Mouse (Mus musculus): ENCODE measurements around the gene Sik1.

Gene Sik1

GRCm38 (mm10) chr17:31811333-31811732 is 44.3 kb downstream of the Sik1 start:
- no peak for DNase-seq (ENCODE audit: inconsistent age in 2 of 2, low spot score in 1 of 2)

GRCm38 (mm10) chr17:31809894-31810293 is 45.7 kb downstream of the Sik1 start:
- DNase-seq (ENCODE audit: inconsistent age in 2 of 2, low spot score in 1 of 2), result no peak

DNA sequence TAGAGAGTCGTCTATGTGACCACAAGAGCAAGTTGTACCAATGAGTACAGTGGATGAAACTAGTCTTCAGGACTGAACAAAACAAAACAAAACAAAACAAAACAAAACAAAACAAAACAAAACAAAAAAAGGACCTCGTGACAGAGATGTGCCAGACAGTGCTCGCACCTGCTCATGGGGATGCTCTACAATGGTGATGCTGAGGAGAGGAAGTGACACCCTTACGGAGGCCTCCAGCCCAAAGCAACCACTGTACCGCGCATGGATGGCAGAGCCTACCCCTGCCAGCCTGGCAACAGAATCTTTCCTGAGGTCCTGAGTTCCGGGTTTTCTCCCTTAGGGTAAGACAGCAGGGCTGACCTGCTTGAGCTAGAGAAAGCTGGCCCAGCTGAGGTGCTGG is 46.5 kb downstream of the Sik1 start:
- no peak for DNase-seq (ENCODE audit: inconsistent age in 2 of 2, low spot score in 1 of 2)

- DNase-seq (ENCODE audit: inconsistent age in 2 of 2, low spot score in 1 of 2), result peak; percentile 68 to 70
These were observed 47.3 kb downstream of the Sik1 start for GRCm38 (mm10) chr17:31808082-31808875.

- no peak for DNase-seq (ENCODE audit: inconsistent age in 2 of 2, low spot score in 1 of 2)
These were observed 49.1 kb downstream of the Sik1 start for GRCm38 (mm10) chr17:31806496-31806895.

DNA sequence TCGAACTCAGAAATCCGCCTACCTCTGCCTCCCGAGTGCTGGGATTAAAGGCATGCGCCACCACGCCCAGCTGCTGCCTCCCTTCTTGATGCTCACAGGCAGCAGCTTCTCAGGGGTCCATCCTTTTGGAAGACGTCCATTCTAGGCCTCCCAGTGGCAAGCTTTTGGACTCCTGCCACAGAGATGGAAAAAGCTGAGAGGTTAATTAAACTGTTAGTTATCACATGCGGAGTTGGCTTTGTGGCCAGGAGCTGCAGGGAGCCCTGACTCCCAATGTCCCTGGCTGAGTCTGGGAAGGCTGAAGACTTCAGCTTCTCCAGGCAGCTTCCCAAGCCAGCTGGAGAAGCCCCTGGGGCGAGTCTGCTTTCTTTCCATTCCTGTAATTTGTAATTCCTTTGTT is 49.6 kb downstream of the Sik1 start:
- no peak for DNase-seq (ENCODE audit: inconsistent age in 2 of 2, low spot score in 1 of 2)

- no peak for DNase-seq (ENCODE audit: inconsistent age in 2 of 2, low spot score in 1 of 2)
These were observed 50.0 kb downstream of the Sik1 start for GRCm38 (mm10) chr17:31805585-31805984.

GRCm38 (mm10) chr17:31802272-31803017 is 53.2 kb downstream of the Sik1 start:
- no peak for DNase-seq (ENCODE audit: inconsistent age in 2 of 2, low spot score in 1 of 2)

DNA sequence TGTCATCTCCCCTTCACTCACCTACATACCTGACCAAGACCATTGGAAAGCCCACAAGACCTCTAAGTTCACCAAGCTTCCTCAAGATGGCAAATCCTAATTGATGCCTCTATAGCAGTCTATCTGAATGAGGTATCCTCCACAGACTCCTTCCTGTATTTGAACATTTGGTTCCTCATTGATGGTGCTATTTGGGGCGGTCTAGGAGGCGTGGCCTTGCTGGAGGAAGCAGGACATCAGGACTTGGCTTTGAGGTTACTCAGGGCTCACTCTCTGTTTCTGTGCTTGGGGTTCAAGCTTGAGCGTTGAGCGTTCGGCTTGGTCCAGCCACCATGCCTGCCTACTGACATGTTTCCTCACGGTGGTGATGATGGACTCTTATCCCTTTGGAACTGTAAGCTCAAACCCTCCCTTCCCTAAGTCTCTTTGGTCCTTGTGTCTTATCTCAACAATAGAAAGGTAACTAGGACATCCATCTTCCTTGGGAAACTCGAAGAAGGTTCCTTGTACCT is 54.7 kb downstream of the Sik1 start:
- no peak for DNase-seq (ENCODE audit: inconsistent age in 2 of 2, low spot score in 1 of 2)

DNA sequence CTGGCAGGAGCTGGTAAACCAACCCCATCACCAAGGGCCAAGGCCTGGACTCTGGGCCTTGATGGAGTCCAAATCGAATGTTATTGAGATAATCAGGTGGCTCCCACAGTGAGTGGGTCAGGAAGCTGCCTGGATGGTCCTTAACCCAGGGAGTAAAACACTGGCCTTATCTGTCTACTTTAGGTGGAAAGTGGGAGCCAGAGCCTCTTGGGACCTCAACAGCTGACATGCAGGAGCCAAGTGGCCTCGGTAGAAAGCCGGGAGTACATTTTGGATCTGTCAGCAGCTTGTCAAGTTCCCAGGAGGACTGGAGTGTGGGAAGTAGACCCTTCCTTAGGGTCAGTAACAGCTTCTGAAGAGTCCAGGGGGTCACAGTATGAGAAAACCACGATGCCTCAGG is 59.7 kb downstream of the Sik1 start:
- no peak for DNase-seq (ENCODE audit: inconsistent age in 2 of 2, low spot score in 1 of 2)
